Mouse (Mus musculus): Measurements from ENCODE around the gene Eps8.

GRCm38 (mm10) chr6:137633626-137634025, 21.1 kb downstream of the Eps8 start:
- TF ChIP-seq EP300 (IDR thresholded peaks at IDR 0.05; ENCODE audit: low read depth) (no peak), CTCF (IDR thresholded peaks at IDR 0.05; ENCODE audit: low read depth) (no peak)

Data from liver, postnatal 0 days (tissue).